Mouse (Mus musculus): ENCODE results near the gene Slc25a42. TPM values are rescaled to one million over a fixed set of nuclear protein-coding genes. Genes with fewer than 3 reads are reported as not detected.
A peak's percentile ranks its signal among the peaks of the same experiment; 100 is the strongest.

Gene Slc25a42
- polyA plus RNA-seq, 1 experiment from 2014 or later: 3.9 TPM

GRCm38 (mm10) chr8:70137890-70138289 lies 74.2 kb downstream of the Slc25a42 start:
- Histone ChIP-seq H3K27me3 (ENCODE audit: control insufficient read depth, insufficient read depth, low read length) (no peaks in the 10 kb centered on the region), H3K9ac (replicated peaks; ENCODE audit: low read depth, low read length) (0 out of 2 replicates have a peak overlapping the region, but pooled peaks have one; percentile 39), H3K36me3 (ENCODE audit: control insufficient read depth, insufficient read depth, low read length) (peaks cover 36% of the 10 kb centered on the region), H3K4me3 (ENCODE audit: low read depth, low read length) (no peak overlapping the region), H3K9me3 (ENCODE audit: control insufficient read depth, low read depth, low read length) (no peaks in the 10 kb centered on the region), H3K4me2 (replicated peaks; ENCODE audit: low read depth, low read length) (peak overlapping the region; percentile 67), H3K4me1 (ENCODE audit: control insufficient read depth, insufficient read depth, low read length) (peaks cover 19% of the 10 kb centered on the region), H3K27ac (ENCODE audit: low read length) (no peak overlapping the region)
- WGBS: 79% methylated on average over 4 of the region's 4 CpGs
- ATAC-seq (ENCODE audit: insufficient number of reproducible peaks, insufficient read depth, low FRiP score, low read depth): no peak

GRCm38 (mm10) chr8:70136591-70136990 lies 75.5 kb downstream of the Slc25a42 start:
- H3K4me2 ChIP-seq (replicated peaks; ENCODE audit: low read depth, low read length): no peak overlapping the region
- H3K27ac ChIP-seq (ENCODE audit: low read length): no peak overlapping the region
- no peaks in the 10 kb centered on the region for H3K9me3 ChIP-seq (ENCODE audit: control insufficient read depth, low read depth, low read length)
- H3K4me3 ChIP-seq (ENCODE audit: low read depth, low read length): no peak overlapping the region
- 84% methylated on average over 4 of the region's 4 CpGs for WGBS
- peaks cover 31% of the 10 kb centered on the region for H3K36me3 ChIP-seq (ENCODE audit: control insufficient read depth, insufficient read depth, low read length)
- ATAC-seq (ENCODE audit: insufficient number of reproducible peaks, insufficient read depth, low FRiP score, low read depth): no peak
- H3K9ac ChIP-seq (replicated peaks; ENCODE audit: low read depth, low read length): no peak overlapping the region
- no peaks in the 10 kb centered on the region for H3K27me3 ChIP-seq (ENCODE audit: control insufficient read depth, insufficient read depth, low read length)
- H3K4me1 ChIP-seq (ENCODE audit: control insufficient read depth, insufficient read depth, low read length): peaks cover 19% of the 10 kb centered on the region

- H3K9ac ChIP-seq (replicated peaks; ENCODE audit: low read depth, low read length): no peak overlapping the region
- H3K4me1 ChIP-seq (ENCODE audit: control insufficient read depth, insufficient read depth, low read length): peaks cover 8% of the 10 kb centered on the region
- H3K27ac ChIP-seq (ENCODE audit: low read length): no peak overlapping the region
- H3K36me3 ChIP-seq (ENCODE audit: control insufficient read depth, insufficient read depth, low read length): peaks cover 31% of the 10 kb centered on the region
- no peaks in the 10 kb centered on the region for H3K27me3 ChIP-seq (ENCODE audit: control insufficient read depth, insufficient read depth, low read length)
- 90% methylated on average over 9 of the region's 9 CpGs for WGBS
- H3K9me3 ChIP-seq (ENCODE audit: control insufficient read depth, low read depth, low read length): no peaks in the 10 kb centered on the region
- no peak overlapping the region for H3K4me3 ChIP-seq (ENCODE audit: low read depth, low read length)
- no peak overlapping the region for H3K4me2 ChIP-seq (replicated peaks; ENCODE audit: low read depth, low read length)
- no peak for ATAC-seq (ENCODE audit: insufficient number of reproducible peaks, insufficient read depth, low FRiP score, low read depth)
These were observed 77.2 kb downstream of the Slc25a42 start for GRCm38 (mm10) chr8:70134931-70135330.

Other genes starting within 250 kb of the Slc25a42 start
- 46.5 and 49.6 TPM in 2 replicates for gene Gatad2a, start 215.9 kb downstream of the Slc25a42 start, polyA plus RNA-seq (2014; fragmentation: Nextera tagmentation; extraction: Ambion mirVana)
- gene Mau2, start 169.6 kb downstream of the Slc25a42 start, polyA plus RNA-seq (2014; fragmentation: Nextera tagmentation; extraction: Ambion mirVana): 53.4 and 58.5 TPM in 2 replicates
- 35.3 and 40.1 TPM in 2 replicates for gene Sugp1, start 169.5 kb downstream of the Slc25a42 start, polyA plus RNA-seq (2014; fragmentation: Nextera tagmentation; extraction: Ambion mirVana)
- 0.70 and 2.0 TPM in 2 replicates for gene Tm6sf2, start 139.4 kb downstream of the Slc25a42 start, polyA plus RNA-seq (2014; fragmentation: Nextera tagmentation; extraction: Ambion mirVana)
- not detected in 2 replicates for gene Hapln4, start 128.8 kb downstream of the Slc25a42 start, polyA plus RNA-seq (2014; fragmentation: Nextera tagmentation; extraction: Ambion mirVana)
- gene Ncan, start 91.4 kb downstream of the Slc25a42 start, polyA plus RNA-seq (2014; fragmentation: Nextera tagmentation; extraction: Ambion mirVana): 1.9 and 2.1 TPM in 2 replicates
- gene Nr2c2ap, start 81.0 kb downstream of the Slc25a42 start, polyA plus RNA-seq (2014; fragmentation: Nextera tagmentation; extraction: Ambion mirVana): 28.5 and 29.1 TPM in 2 replicates
- gene Rfxank, start 73.2 kb downstream of the Slc25a42 start, polyA plus RNA-seq (2014; fragmentation: Nextera tagmentation; extraction: Ambion mirVana): 12.1 and 20.0 TPM in 2 replicates
- 45.9 and 57.4 TPM in 2 replicates for gene Borcs8, start 72.8 kb downstream of the Slc25a42 start, polyA plus RNA-seq (2014; fragmentation: Nextera tagmentation; extraction: Ambion mirVana)
- 0.32 TPM in 1 of 2 replicates, not detected in the other for gene Mef2b, start 72.6 kb downstream of the Slc25a42 start, polyA plus RNA-seq (2014; fragmentation: Nextera tagmentation; extraction: Ambion mirVana)
- gene Tmem161a, start 39.9 kb downstream of the Slc25a42 start, polyA plus RNA-seq (2014; fragmentation: Nextera tagmentation; extraction: Ambion mirVana): 45.3 and 49.4 TPM in 2 replicates
- gene Sugp2, start 21.9 kb upstream of the Slc25a42 start, polyA plus RNA-seq (2014; fragmentation: Nextera tagmentation; extraction: Ambion mirVana): 30.7 and 34.6 TPM in 2 replicates
- 23.2 and 27.0 TPM in 2 replicates for gene Armc6, start 22.2 kb upstream of the Slc25a42 start, polyA plus RNA-seq (2014; fragmentation: Nextera tagmentation; extraction: Ambion mirVana)
- gene Homer3, start 70.5 kb upstream of the Slc25a42 start, polyA plus RNA-seq (2014; fragmentation: Nextera tagmentation; extraction: Ambion mirVana): 30.8 and 33.7 TPM in 2 replicates
- 44.3 and 45.0 TPM in 2 replicates for gene Ddx49, start 90.2 kb upstream of the Slc25a42 start, polyA plus RNA-seq (2014; fragmentation: Nextera tagmentation; extraction: Ambion mirVana)
- gene Cope, start 90.2 kb upstream of the Slc25a42 start, polyA plus RNA-seq (2014; fragmentation: Nextera tagmentation; extraction: Ambion mirVana): 320 and 341 TPM in 2 replicates
- gene Cers1, start 103.5 kb upstream of the Slc25a42 start, polyA plus RNA-seq (2014; fragmentation: Nextera tagmentation; extraction: Ambion mirVana): 5.4 and 5.7 TPM in 2 replicates
- 0.35 and 1.6 TPM in 2 replicates for gene Gdf1, start 117.5 kb upstream of the Slc25a42 start, polyA plus RNA-seq (2014; fragmentation: Nextera tagmentation; extraction: Ambion mirVana)
- gene Upf1, start 141.0 kb upstream of the Slc25a42 start, polyA plus RNA-seq (2014; fragmentation: Nextera tagmentation; extraction: Ambion mirVana): 17.0 and 17.1 TPM in 2 replicates
- 0.38 TPM in 1 of 2 replicates, not detected in the other for gene Comp, start 161.3 kb upstream of the Slc25a42 start, polyA plus RNA-seq (2014; fragmentation: Nextera tagmentation; extraction: Ambion mirVana)
- 21.6 and 23.0 TPM in 2 replicates for gene Crtc1, start 227.3 kb upstream of the Slc25a42 start, polyA plus RNA-seq (2014; fragmentation: Nextera tagmentation; extraction: Ambion mirVana)